Mouse (Mus musculus): ENCODE data around the gene Vmn2r20.
"Not testable (repeated sequence)": the region's sequence is repeated elsewhere in the genome, so short reads cannot be mapped to it uniquely, and the experiment has no call there.

Vmn2r20 gene

DNA sequence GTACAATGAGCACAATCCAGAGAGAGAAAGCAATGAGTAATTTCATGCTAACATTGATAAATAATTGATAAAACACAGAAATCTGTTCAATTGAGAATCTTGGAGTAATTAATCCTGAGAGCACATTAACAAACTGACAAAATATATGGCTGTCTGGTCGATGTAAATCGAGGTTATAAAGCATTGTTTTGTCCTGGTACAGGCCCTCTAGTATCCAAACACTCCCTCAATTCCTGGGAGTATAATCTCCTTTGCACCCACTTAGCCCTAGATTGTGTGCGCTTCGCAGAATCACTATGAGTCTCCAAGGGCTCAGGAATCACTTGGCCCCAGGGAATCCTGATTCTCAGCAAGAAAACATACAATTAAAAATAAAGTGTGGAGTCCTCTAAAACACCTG is at the start of gene Vmn2r20:
Vmn2r20 (minus strand) TSS at position 101 of the 400 bp plus-strand sequence.
- not testable (repeated sequence) for DNase-seq

DNA sequence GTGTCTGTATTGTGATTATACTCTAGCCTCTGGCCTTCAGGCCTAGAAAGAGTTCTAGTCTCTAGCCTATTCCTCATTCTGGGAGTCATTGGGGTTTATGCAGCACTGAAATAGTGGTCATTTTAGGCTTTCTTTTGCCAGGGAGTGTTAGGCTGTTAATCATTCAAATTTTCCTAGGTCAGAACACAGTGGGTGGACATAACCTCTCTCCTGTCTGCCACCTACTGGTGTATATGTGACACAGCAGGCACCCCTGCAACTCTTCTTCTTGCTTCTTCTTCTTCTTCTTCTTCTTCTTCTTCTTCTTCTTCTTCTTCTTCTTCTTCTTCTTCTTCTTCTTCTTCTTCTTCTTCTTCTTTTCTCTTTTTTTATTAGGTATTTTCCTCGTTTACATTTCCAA is 6.5 kb upstream of the Vmn2r20 start:
- DNase-seq, result not testable (repeated sequence)

DNA sequence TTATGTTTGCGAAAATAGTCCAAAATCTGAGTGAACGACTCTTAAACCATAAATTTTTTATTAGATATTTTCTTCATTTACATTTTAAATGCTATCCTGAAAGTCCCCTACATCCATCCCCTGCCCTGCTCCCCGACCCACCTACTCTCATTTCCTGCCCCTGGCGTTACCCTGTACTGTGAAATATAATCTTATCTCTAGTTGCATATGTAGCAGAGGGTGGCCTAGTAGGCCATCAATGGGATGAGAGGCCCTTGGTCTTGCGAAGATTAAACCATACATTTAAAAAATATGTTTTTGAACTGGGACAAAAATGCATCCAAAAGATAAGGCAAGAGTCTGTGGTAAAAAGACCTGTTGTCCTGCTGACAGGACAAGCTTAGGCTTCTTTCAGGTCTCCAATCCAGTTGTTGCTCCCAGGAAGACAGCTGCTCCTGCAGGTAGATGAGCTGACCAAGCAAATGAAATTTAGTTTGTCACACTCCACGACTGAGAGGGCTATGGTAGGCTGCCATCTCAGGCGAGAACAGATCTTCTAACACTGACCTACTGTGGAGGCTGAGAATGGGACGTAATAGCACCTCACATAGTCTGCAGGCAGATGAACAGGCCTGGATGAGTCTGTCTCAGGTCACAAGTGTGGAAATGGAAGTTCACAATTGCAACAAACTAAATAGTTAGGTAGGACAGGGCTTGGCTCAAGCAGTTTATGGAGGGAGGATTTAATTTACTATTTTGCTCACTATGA is 10.8 kb downstream of the Vmn2r20 start:
- not testable (repeated sequence) for DNase-seq

DNA sequence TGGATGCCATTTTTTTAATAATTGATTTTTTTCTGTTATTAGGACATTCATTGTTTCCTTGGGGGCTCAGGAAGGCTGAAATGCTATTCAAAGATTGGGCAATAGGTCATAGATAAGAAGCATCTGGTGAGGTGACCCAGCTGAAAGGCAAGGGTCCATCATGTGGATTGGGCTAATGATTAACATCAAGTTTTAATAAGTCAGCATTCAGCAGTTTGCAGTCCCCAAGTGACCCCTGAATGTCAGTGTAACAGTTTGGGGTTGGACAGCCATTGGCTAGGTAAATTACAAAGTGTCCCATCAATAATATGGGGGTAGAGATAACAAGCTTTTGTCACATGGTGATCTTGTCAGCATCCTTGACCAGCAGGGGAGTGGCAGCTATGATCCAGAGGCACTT is 29.1 kb downstream of the Vmn2r20 start:
- not testable (repeated sequence) for DNase-seq

DNA sequence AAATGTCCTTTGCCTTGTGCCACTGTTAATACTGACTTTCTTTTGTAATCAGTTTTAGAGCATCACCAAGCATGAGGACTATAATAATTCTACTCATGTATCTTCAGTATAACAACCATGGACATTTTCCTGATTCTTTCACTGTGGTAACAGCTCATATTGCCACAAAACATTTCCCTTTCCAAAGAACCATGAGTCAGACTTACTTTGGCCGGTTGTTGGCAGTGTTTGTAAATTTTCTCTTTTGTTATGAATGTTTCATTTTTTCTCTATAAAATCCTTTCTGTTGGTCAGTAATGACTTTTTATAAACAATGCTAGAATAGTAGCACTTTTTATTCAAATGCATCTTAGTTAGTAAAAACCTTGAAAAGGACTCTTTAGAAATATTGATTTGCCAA is 71.8 kb downstream of the Vmn2r20 start:
- no peak for DNase-seq

DNA sequence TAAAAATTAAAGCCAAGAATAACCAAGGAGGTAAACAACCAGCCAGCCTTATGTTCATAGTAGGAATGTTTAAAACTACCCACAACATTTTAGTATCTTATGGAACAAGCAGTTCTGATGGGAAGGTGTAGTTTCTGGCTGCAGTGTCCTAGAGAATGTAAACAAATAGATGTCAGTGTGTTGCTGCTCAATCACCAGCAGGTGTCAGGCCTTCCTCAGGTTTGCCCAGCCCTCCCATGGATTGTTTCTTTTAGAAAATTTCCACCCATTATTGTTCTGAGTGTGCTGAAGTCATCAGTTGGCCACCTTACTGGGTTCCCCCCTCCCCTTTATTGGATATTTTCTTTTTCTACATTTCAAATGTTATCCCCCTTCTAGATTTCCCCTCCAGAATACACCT is 77.8 kb downstream of the Vmn2r20 start:
- DNase-seq, result peak; percentile 4

DNA sequence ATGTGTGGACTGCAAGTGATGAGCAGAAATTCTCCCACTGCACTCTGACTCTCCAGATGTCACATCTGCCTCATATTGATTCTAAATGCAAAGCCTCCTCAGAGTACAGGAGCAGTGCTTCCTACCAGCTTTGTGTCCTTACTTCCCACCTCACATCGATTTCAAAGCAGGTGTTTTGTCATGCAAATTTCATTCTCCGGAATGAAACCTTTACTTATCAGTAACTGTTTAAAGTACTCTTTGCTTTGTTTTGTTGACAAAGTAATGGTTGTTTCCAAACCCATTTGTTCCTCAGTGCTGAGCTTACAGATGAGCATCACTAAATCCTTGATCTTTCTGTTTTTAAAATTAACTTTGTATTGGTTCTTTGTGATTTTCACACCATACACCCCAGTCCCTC is 85.4 kb downstream of the Vmn2r20 start:
- no peak for DNase-seq

Data from right cerebral cortex, postnatal 14 days (tissue).